Mouse (Mus musculus): ENCODE measurements around the gene Gm9639.
"Not testable (repeated sequence)": the region's sequence is repeated elsewhere in the genome, so short reads cannot be mapped to it uniquely, and the experiment has no call there.

- TF ChIP-seq POLR2A (IDR thresholded peaks at IDR 0.05; ENCODE audit: borderline replicate concordance, extremely low read depth, insufficient read depth, insufficient read length, poor library complexity, severe bottlenecking); CTCF (IDR thresholded peaks at IDR 0.05; ENCODE audit: borderline replicate concordance, extremely low read depth, insufficient read depth, insufficient read length): not testable (repeated sequence)
These were observed 12.4 kb downstream of the Gm9639 start, which contains the start of gene Gm3250 for GRCm38 (mm10) chr10:77782442-77782841.

Data from brain, embryonic 14.5 days (tissue).